Mouse (Mus musculus) B cell, adult 67 days (primary cell): ENCODE data around the gene Git1. TPM values are rescaled to one million over a fixed set of nuclear protein-coding genes. Genes with fewer than 3 reads are reported as not detected.

Source experiments
- total RNA-seq, 2 experiments: library from RNA; stranded (reverse); gene quantifications; 4 replicates each; pipeline ENCODE4 v1.2.4; 2023

The Git1 gene
- 10 to 100 TPM; 43.7 to 53.0 TPM for total RNA-seq

GRCm38 (mm10) chr11:77493512-77494343 lies at the start of gene Git1:
Gene Git1, plus strand, starts transcription at chr11:77493562.

DNA sequence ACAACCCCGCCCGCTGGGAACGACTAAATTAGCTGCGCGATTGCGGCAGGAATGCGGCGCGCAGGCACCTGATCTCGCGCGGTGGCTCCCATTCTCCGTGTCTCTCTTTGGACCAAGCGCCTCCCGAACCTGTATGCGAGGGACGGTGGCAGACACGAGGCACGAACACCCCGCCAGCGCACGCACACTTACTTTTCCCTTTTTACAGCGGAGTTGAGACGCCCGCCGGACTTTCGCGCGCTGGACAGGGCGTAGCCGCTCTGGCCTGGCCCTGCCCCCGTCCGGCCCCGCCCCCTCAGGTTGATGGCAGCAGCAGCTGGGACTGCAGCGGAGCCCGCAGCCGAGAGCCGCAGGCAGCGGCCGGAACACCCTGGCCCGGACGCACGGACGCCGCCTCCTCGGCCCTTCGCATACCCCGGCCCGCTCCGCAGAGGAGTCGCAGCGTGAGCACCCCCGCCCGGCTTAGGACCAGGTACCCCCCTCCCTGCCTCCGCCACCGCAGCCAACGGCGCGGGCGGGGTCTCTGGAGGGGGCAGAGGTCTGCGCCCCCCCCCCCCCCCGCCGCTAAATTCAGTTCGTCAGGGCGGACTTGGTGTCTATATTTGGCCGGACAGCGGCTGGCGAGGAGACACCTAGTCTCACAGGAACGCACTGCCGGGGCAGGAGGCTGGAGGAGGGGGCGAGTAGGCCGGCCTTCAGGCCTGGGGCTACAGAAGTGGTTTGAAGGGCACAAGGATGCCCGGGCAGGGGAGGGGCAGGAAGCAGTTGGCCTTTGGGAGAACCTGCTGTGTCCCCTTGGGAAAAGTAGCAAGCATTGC lies 30.9 kb upstream of the Git1 start, which contains the start of gene Coro6:
Gene Coro6, plus strand, starts transcription at position 129 of the 818 bp plus-strand sequence.

GRCm38 (mm10) chr11:77489591-77490235 lies 3.6 kb upstream of the Git1 start, which contains the start of gene Ankrd13b:
Gene Ankrd13b, minus strand, starts transcription at chr11:77489678.

GRCm38 (mm10) chr11:77514832-77515636 lies 21.7 kb downstream of the Git1 start, which contains the start of gene Abhd15:
Gene Abhd15, plus strand, starts transcription at chr11:77515121.

DNA sequence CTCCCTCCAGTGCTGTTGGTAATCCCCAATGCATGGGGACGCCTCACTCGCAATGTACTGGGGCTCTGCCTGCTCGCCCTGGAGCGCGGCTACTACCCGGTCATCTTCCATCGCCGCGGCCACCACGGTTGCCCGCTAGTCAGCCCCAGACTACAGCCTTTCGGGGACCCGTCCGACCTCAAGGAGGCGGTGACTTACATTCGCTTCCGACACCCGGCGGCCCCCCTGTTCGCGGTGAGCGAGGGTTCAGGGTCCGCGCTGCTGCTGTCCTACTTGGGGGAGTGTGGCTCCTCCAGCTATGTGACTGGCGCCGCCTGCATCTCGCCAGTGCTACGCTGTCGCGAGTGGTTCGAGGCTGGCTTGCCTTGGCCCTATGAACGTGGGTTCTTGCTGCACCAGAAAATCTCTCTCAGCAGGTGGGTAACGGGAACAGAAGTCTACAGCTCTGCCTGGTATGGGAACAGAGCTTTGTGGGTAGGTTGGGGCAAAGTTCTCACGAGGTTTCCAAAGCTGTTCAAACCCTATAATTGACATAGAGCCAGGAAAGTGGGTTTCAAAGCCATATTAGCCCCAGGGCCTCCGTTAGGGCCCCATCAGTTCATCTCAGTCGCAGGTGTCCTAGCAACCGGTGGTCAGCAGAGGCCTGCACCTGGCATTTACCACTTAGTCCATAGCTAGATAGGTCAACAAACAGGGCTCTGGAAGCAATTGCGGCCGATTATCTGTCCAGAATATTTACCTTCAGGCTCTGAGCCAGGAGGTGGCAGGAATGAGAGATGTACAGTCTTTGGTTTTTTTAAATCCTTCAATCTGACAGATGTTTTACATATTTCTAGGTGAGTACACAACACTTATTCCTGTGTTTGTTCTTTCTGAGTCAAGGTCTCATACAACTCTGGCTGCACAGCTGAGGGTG lies 22.5 kb downstream of the Git1 start, which contains the start of gene Trp53i13:
Gene Trp53i13, minus strand, starts transcription at position 344 of the 916 bp plus-strand sequence.

GRCm38 (mm10) chr11:77519043-77519442 lies 25.7 kb downstream of the Git1 start, which contains the start of gene Gm10392:
Gene Gm10392, minus strand, starts transcription at chr11:77519198.

Other genes with a start within 250 kb of the Git1 start
- gene Coro6, start 31.2 kb upstream of the Git1 start, total RNA-seq, result under 1 TPM; 0.26 to 0.71 TPM
- gene Ankrd13b, start 3.9 kb upstream of the Git1 start, total RNA-seq, result 1 to 10 TPM; 1.3 to 1.5 TPM
- gene Abhd15, start 21.6 kb downstream of the Git1 start, total RNA-seq, result under 1 TPM; 0.46 to 0.47 TPM
- gene Trp53i13, start 22.4 kb downstream of the Git1 start, total RNA-seq, result 1 to 10 TPM; 7.0 to 8.0 TPM
- gene Gm10392, start 25.6 kb downstream of the Git1 start, total RNA-seq, result under 1 TPM in 1 of 2 experiments, not detected in 1; 0.33 TPM
- gene Taok1, start 114.3 kb downstream of the Git1 start, total RNA-seq, result 10 to 100 TPM; 49.6 to 51.7 TPM
- 100 to 1,000 TPM; 116 to 119 TPM for gene Nufip2, start 192.6 kb downstream of the Git1 start, total RNA-seq
- gene Cryba1, start 231.7 kb downstream of the Git1 start, total RNA-seq, result not detected